Mouse (Mus musculus): ENCODE data around the gene Gm20883. TPM values are rescaled to one million over a fixed set of nuclear protein-coding genes. Genes with fewer than 3 reads are reported as not detected.
"Not testable (repeated sequence)": the region's sequence is repeated elsewhere in the genome, so short reads cannot be mapped to it uniquely, and the experiment has no call there.

The Gm20883 gene
- not detected for total RNA-seq (2021)

DNA sequence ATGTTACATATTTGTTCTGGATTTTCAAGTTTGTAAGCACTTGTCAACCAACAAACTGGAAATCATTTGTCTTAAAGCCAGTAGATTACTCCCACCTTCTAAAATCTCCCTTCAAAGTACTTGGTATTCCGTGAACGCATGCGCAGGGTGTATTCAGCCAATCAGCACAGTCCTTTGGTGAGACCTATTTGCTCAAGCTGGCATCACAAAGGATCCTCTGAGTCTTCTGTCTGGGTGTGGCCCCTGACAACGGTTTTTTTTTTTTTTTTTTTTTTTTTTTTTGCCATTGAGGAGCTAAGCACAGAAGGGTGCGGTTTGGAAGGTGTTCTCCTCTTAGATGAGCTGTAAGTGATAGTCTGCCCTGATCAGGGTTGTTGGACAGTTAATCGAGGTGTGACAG, at the start of gene Gm20883:
Gene Gm20883 (plus strand): TSS at position 301 of the 400 bp plus-strand sequence.
- DNase-seq (ENCODE audit: low spot score); intact Hi-C loops (cut with DNase I): not testable (repeated sequence)
